Mouse (Mus musculus) myocyte (in vitro differentiated cells): Measurements from ENCODE around the gene Efcab2.

Source experiments
- CEBPB ChIP-seq: IDR thresholded peaks from 2 replicates; pipeline ENCODE4 v1.6.1; 2011; ENCODE audit warnings: mild to moderate bottlenecking, moderate library complexity; ENCODE audit not compliant: poor library complexity, insufficient read depth, severe bottlenecking
- E2F4 ChIP-seq: IDR thresholded peaks from one replicate; pipeline ENCODE4 v1.6.1; 2011; ENCODE audit warnings: mild to moderate bottlenecking, control low read depth, moderate library complexity; ENCODE audit not compliant: insufficient read depth
- MAX ChIP-seq: IDR thresholded peaks from one replicate; pipeline ENCODE4 v1.6.1; 2011; ENCODE audit warnings: low read depth, mild to moderate bottlenecking, control low read depth
- MYOD1 ChIP-seq, 3 experiments: IDR thresholded peaks; one replicate each; pipeline ENCODE4 v1.6.1; 2011; ENCODE audit warnings: control low read depth in 2 of 3, low read depth in 2 of 3, mild to moderate bottlenecking in 2 of 3, moderate library complexity in 1 of 3; ENCODE audit not compliant: insufficient read length in 2 of 3, control insufficient read depth in 1 of 3
- MYOG ChIP-seq, 3 experiments: IDR thresholded peaks; one replicate each; pipeline ENCODE4 v1.6.1; 2011; ENCODE audit warnings: control low read depth in 2 of 3, low read depth in 2 of 3, mild to moderate bottlenecking in 2 of 3; ENCODE audit not compliant: insufficient read length in 2 of 3, control insufficient read depth in 1 of 3, insufficient read depth in 1 of 3
- POLR2A ChIP-seq: IDR thresholded peaks from one replicate; pipeline ENCODE4 v1.6.1; 2011; ENCODE audit warnings: low read depth, mild to moderate bottlenecking, control low read depth, moderate library complexity; ENCODE audit not compliant: insufficient read length
- POLR2AphosphoS2 ChIP-seq: IDR thresholded peaks from one replicate; pipeline ENCODE4 v1.6.1; 2011; ENCODE audit warnings: low read depth, control low read depth; ENCODE audit not compliant: insufficient read length
- REST ChIP-seq: IDR thresholded peaks from one replicate; pipeline ENCODE4 v1.6.1; 2011; ENCODE audit warnings: mild to moderate bottlenecking, control low read depth, moderate library complexity; ENCODE audit not compliant: insufficient read depth, insufficient read length
- SRF ChIP-seq: IDR thresholded peaks from one replicate; pipeline ENCODE4 v1.6.1; 2011; ENCODE audit warnings: low read depth; ENCODE audit not compliant: control insufficient read depth, insufficient read length
- TCF12 ChIP-seq: IDR thresholded peaks from one replicate; pipeline ENCODE4 v1.6.1; 2011; ENCODE audit warnings: mild to moderate bottlenecking, control low read depth; ENCODE audit not compliant: poor library complexity, insufficient read depth, severe bottlenecking
- TCF3 ChIP-seq: IDR thresholded peaks from one replicate; pipeline ENCODE4 v1.6.1; 2011; ENCODE audit warnings: low read depth, control low read depth; ENCODE audit not compliant: insufficient read length
- USF1 ChIP-seq: IDR thresholded peaks from one replicate; pipeline ENCODE4 v1.6.1; 2011; ENCODE audit warnings: low read depth, mild to moderate bottlenecking, control low read depth, moderate library complexity

DNA sequence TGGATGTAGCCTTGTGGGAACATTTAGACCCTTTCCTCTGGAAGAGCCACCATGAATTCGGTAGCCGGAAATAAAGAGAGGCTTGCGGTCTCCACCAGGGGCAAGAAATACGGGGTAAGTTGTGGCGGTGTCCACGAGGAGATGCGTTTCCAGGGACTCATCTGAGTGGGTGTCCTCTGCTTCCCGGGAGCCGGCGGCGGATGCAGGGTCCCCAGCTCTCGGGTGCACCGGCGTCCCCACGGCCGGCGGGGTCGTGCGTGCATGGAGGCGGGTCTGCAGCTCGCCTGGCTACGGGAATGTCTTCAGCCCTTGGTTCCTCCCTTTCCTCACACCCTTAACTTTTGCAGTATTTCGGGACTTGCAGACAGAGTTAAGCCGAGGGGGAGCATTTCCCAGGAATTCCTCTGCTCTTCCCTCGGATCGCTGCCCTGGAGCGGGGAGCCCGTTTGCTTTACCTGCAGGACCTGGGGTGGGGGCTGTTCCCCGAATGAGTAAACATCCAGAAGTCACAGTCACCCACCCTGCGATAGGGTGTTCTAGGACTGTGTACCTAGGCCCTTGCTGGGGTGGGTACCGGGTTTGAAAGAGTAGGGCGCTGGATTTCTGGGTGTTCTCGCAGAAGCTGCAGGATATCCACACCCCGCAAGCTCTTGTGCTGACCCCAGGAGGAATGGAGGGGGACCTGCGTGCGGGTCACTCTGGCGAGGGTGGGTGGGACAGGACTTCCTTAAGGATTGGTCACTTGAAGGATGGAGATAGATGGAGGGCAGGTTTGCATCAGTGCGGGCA, 123.8 kb downstream of the Efcab2 start:
- TF ChIP-seq USF1 (no peak), POLR2A (no peak), MAX (no peak), MYOD1 (IDR thresholded peaks at IDR 0.05; ENCODE audit: control insufficient read depth in 1 of 3, insufficient read length in 2 of 3, low read depth in 2 of 3) (no peak), SRF (no peak), TCF12 (no peak), MYOG (IDR thresholded peaks at IDR 0.05; ENCODE audit: control insufficient read depth in 1 of 3, insufficient read depth in 1 of 3, insufficient read length in 2 of 3, low read depth in 2 of 3) (no peak), POLR2AphosphoS2 (no peak), REST (no peak), E2F4 (no peak), TCF3 (no peak), CEBPB (no peak)
